Mouse (Mus musculus) urinary bladder, postnatal 10 days (tissue): ENCODE results near the gene Nlrc4.
"Not testable (repeated sequence)": the region's sequence is repeated elsewhere in the genome, so short reads cannot be mapped to it uniquely, and the experiment has no call there.

Experiments used
- DNase-seq: peaks from one replicate; pipeline ENCODE4 v3.0.0; 2022; ENCODE audit warnings: low spot score

Gene Nlrc4

DNA sequence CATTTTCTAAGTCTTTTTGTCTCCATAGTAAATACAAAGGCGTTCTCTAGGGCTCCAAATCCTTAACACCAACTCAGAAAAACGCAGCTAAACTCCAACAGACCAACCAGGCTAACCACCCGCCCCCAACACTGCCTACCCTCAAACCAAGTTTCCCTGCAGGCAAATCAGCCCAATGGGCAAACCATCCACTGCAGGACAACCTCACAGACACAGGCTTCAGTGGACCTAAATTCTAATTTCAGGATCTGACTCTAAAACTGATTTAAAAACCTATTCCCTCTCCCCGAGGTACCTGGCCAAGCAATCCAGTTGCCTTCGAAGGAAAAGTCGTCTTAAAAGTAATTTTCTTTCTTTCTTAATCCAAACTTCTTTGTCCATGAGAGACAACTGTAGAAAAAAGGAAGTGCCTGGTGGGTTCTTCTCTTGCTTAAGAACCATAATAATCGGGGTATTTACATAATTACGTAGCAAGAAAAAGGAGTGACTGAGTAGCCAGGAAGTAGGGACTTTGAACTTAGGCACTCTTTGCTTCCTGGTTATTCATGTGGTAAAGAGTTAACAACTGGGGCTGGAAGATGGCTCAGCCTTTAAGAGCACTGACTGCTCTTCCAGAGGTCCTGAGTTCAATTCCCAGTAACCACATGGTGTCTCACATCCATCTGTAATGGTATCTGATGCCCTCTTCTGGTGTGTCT, at the start of gene Nlrc4:
Gene Nlrc4 (minus strand): TSS at position 432 of the 698 bp plus-strand sequence.
- no peak for DNase-seq

DNA sequence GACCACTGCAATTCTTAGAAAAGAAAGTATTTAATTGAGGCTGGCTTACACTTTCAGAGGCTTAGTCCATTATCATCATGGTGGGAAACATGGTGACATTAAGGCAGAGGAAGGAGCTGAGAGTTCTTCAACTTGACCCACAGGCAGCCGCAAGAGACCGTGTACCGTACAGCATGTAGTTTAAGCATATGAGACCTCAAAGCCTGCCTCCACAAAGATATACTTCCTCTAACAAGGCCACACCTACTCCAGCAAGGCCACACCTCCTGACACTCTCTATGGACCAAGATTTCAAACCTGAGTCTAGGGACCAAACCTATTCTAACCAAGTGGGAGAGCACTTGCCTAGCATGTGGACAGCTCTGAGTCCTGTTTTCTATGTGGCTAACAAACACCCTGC, 49.7 kb upstream of the Nlrc4 start:
- DNase-seq: no peak

DNA sequence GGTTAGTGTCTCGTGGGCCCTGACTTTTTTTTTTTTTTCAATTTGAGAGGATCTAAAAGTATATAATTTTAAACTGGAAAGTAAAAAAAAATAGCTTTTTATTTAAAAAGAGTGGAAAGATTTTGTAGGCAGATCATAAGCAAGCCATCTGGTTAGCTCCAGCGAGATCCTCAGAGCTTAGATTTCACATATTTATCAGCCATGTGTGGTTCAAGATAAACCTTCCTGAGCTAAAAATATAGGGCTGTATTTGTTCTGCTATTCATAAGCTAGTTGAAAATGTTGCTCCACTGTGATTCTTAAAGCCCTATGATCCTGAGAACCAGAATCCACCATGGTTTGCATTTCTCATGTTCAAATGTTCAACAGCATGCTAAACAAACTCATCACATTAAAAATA, 49.0 kb upstream of the Nlrc4 start:
- DNase-seq: no peak

DNA sequence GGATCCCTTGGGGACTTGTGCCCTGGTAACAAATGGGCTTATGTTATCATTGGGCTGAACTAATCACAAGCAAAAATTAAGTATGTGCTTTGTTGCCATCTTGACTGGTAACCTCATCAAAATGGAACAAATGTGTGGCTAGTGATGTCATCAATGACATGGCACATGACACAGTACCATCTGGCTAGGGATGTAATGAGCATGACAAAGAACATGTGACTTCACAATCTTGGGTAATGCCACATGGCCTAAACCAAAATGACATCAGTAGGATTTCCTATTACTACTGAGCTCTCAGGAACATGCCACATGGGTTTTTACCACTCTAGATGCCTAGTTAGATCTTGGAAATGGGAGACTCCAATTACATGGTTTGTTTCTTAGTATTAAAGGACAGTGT, 42.1 kb upstream of the Nlrc4 start:
- no peak for DNase-seq

DNA sequence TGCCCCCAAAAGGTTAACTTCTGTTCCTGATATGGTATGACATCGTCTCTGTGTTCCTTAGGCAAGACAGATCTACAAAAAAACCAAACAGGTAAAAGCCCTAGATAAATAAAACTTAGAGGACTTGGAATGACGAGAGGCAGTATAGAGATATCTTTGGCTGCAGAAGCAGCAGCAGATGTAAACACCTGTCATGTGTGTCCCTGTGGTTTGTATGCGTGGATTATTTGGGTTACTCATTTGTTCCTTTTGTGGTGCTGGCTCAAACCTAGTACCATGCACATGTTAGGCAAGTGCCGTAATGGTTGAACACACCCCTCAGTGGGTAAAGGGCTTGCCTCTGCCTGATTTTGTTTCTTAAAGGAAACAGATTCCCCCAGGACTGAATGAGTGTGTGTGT, 41.3 kb upstream of the Nlrc4 start:
- no peak for DNase-seq

DNA sequence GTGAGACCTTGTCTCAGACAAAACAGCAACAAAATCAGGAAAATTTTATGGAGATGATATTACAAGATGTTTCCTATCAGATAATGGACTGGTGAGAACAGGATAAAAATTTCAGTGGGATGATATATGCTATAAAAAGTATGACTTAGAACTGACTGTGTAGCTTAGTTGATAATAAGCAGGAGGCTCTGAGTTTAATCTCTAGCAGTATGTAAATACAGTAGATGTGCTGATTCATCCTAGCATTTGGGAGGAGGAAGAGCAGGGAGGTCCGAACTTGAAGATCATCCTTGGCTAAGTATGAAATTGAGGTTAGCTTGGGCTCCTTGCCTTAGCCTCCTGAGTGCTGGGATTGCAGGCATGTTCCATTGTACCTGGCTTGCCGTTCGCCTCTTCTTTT, 32.6 kb upstream of the Nlrc4 start:
- no peak for DNase-seq

DNA sequence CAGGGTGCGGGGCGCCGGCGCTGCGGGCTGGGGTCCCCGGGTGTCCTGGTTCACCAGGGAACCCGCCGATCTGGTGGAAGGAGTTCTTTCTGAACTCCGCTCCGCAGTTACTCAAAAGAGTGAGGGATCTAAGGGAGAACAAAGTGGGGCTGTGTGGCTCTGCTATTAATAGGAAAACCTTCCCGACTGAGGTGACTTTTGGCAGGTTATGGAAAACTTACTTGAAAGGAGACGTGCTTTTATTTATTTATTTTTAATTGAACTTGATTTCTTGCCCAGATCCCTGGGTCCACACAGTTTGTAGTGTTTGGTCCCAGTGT, 30.9 kb upstream of the Nlrc4 start:
- no peak for DNase-seq

DNA sequence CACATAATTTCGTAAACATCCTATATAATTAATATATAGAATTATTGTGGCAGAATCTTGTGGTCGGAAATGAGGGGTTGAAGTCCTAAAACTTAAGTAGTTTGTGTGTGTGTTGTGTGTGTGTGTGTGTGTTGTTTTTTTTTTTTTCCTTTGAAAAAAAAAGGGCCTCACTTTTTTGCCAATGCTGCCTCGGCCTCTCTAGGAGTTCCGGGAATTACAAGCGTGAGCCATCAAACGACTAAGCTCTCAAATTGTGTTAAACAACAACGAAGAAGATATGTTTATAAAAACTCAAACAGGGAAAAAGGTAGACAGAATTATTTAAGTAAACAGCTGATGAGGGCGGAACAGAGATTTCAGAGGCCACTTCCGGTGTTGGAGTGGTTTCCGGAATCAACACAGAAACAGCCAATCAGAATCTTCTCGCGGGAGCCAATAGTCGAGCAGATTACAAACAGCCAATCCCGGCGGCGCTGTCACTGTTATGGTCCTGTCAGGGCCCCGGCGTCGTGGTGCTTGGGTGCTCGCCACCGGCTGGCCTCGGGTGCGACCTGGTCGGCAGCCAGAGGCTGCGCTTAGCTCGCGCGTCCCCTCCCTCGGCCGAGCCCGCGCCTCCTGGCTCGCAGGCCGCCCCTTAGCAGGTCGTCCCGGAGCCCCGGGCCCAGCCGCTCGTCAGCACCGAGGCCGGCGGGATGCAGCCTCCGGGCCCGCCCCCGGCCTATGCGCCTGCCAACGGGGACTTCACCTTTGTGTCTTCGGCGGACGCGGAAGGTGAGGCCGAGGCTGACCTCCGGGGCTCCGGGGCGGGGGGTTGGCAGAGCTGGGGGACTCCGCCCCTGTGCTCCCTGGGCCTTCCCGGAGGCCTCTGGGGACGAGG, 30.3 kb upstream of the Nlrc4 start, which contains the start of gene Yipf4:
Gene Yipf4 (plus strand): TSS at position 470 of the 877 bp plus-strand sequence.
- peak; percentile 74 for DNase-seq

DNA sequence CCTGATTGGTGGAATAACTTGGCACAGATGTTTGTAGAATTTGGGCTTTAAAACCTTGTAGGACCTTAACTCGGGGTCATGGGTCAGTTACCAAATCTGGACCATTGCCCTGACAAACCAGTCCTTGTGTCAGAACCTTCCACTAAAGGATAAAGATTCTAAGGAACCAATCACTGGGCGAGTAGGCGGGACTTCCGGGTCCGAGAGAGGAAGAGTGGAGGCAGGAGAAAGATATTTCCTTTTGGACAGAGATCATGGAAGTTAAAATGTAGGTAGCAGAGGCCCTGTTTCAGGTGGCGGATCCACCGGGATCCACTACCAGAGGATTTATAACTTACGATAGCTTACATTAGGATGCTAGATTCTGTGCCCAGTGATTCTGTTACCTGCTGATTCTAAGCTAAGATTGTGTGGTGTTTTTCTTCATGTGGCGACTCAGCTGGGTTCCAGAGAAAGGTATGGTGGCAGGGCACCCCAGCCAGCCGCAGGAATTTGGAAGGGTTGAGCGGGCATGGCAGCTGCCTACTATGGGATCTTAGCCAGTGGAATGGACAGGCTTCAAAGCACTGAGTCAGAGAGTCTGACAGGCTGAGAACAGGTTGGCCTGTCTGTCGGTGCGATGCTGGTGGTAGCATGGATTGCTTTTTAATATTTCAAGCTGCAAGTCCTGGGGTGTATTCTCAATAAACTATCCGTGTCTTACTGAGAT, 21.6 kb upstream of the Nlrc4 start:
- DNase-seq: no peak

DNA sequence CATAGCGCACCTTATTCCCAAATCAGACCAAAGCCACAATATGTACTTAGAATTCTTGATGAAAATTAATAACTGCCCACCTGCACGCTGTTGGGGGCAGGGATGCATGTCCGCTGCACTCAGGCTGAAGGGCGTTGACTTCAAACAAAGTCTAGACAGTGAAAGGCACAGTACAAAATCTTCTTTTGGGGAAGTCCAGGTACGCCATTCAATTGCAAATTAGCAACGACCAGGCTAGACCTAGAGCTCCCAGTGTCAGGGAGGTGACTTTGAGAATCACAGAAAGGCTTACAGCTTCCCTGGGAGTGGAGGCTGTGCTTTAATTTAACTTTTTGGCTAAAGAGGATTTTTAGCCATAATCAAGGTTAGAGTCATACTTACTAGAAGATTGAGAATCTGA, 11.2 kb upstream of the Nlrc4 start:
- not testable (repeated sequence) for DNase-seq

DNA sequence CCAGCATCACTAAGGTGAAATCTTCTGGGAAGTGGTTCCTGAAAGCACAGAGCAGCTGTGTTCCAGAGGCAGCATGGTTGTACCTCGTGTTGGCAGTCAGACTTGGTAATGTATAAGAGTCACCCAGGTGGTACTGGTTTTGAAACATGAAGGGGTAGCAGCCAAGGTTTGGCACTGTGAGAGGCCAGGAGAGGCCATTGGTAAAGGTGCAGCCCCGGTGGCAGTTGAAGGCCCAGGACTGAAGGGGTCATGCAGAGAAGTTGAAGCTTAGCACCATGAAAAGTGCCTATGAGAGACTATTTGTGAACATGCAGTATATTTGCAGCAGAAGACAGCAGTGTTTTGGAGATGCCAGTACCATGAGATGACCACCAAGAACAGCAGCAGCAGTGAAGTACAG, 9.0 kb upstream of the Nlrc4 start:
- not testable (repeated sequence) for DNase-seq

DNA sequence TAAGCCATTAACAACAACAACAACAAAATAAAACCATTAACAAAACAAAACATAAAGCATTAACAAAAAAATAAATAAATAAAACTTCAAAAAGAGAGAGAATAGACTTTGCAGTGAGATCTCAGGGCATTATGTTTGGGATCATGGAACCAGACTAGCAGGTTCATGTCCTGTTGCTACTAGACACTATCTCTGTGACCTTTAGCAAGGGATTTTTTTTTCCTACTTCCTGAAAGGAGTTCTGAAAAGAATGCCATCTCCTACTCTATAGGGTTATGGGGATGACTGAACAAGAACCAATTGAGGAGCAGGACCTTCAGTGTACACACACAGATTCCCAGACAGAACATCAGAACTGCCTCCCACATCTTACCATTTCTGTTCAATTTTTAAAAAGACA, 4.6 kb upstream of the Nlrc4 start:
- no peak for DNase-seq

DNA sequence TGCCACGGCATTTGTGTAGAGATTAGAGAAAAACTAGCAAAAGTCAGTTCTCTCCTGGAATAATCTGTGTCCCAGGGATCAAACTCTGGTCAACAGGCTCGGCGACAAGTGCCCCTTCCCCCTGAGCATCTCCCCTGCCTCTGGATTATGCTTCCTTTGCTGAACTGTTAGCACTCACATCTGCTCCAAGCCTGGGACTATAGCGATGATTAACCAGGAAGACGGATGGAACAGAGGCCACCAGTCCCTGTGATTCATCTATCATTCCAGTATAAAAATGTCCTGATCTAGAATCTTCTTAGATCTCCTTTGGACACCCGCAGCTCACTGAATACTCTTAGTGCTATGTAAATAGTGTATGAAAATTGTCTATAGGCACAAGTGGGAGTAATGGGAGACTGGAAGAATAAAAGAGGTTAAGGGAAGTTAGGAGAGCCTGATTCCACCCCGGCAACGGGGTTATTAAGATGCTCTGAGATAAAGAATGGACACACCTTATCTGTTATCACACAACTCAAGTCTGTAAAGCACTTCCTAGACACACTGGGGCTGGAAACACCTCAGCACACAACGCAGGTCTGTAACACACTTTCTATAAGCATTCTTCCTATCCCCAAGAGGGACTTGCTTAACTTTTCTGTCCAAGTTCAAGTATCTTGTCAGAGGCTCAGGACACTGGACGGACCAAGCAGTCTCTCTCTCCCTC, 817 bp downstream of the Nlrc4 start:
- no peak for DNase-seq

DNA sequence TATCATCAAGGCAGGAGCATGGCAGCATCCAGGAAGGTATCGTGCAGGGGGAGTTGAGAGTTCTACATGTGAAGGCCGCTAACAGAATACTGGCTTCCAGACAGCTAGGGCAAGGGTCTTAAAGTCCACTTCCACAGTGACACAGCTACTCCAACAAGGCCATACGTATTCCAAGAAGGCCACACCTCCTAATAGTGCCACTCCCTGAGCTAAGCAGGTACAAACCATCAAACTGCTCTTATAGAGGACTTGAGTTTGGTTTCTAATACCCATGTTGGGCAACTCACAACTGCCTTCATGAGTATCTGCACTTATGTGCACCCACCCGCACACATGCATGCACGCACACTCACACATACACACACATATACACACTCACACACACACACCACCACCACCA, 2.1 kb downstream of the Nlrc4 start:
- DNase-seq: no peak

DNA sequence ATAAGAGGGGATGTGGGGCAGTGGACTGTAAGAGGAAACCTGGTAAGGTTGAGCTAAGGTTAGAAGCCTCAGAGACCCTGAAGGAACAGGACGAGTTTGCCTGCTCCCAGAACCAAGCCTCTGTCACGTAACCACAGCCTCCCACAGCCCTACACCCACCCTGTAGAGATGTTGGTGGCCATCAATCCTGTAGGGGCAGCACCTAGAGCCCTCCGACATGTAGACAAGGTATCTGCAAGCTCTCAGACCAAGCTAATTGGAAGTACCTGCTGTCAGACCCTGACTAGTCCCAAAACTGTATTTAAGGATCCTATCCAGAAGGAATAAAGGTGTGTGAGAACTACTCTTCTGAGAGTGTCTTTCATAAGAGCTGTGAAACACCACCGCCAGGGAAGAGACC, 3.5 kb downstream of the Nlrc4 start:
- DNase-seq: no peak

DNA sequence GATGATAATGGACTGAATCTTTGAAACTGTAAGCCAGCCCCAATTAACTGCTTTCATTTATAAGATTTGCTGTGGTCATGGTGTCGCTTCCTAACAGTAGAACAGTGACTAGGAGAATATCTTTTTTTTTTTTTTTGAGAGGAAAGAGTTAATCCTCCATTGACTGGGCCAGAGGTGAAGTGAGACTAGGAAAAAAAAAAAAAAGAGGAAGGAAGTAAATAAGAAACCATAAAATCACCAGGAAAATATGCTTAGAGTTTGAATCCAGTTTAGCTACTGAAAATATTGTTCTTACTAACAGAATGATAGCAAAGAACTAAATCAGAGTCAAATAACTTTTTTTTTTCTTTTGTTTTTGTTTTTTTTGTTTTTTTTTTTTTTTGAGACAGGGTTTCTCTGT, 4.3 kb downstream of the Nlrc4 start:
- no peak for DNase-seq

DNA sequence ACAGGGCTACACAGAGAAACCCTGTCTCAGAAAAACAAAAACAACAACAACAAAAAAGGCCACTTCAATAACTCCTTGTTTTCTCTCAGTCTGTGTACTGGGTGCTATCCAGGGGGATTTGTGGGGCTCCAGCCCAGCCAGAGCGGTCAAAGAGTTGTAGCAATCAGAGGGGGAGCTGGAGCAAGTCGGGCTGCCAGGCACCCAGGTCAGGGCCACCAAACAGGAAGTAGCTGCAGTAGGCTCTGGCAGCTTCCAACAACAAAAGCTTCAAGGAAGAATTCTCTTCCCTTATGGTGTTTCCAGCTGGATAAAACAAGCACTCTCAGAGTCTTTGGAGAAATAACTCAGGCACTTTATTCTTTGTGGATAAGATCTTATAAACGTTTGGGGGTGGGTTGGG, 5.0 kb downstream of the Nlrc4 start:
- DNase-seq: no peak

DNA sequence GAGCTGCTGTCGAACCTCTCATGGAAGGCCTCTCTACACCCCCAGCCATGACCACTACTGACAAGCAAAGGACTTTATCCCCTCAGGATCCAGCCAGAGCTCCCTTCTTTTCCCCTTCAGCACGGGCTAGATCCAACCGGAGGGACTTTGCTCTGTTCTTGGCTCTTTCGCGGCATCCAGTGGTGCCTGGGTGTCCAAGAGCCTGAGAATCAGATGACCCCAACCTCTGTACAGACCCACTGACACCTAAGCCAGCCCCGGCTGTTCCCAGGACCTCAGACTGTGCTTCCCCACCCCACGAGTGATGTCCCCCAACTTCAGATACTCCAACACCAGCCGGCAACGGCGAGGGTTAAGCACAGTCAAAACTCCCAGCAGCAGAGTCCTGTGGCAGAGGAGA, 9.2 kb downstream of the Nlrc4 start:
- DNase-seq: no peak

DNA sequence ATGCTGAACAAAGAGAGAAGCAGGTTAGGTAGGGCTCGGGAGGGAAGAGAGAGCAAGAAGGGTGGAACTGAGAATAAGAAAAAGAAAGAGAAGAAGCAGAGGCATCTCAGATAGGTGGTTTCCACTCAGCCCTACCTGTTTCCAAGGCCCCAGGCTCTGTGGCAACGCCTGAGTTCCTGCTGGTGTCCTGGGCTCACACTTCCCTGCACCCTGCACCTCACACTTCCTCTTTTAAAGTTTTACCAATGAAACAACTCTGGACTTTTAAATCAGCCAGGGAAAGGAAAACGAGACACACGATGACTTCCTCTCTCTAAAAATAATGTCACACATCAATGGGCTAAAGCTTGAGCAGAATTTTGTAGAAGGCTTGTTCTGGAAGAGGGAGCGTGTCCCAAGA, 18.5 kb downstream of the Nlrc4 start:
- DNase-seq: no peak

DNA sequence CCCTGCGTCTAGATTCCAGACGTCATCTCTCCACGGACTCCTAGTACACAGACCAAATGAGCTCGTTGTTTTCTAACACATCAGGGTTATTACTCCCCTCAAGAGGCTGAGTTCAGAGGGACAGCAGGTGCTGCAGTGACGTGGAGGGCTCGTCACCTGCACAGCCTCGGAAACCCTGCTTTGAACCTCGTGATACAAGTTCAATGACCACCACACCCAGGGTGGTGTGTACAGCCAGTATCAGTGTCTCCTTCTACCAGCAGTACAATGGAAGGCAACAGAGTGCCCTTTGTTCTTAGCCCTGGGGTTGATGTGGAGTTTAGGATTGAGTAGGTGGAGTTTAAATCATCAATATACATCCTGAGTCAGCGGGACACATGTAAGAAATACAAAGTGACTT, 21.2 kb downstream of the Nlrc4 start:
- no peak for DNase-seq

DNA sequence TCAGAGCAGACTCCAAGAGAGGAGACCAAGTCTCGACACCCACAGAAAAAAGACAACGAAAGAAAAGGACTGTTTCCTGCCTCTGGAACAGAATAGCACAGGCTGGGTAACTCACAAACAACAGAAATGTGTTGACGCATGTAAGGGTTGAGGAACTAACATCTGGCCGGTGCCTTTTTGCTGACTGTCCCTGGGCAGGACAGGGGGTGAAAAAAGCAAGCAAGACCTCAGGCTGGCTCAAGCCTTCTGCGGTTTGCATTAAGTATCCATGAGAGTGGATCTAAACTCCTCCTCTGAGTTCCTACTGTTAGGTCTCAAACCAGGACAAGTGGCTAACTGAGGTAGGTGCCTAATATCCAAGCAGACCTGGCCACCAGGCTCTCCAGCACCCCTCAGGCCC, 26.3 kb downstream of the Nlrc4 start:
- DNase-seq: no peak

DNA sequence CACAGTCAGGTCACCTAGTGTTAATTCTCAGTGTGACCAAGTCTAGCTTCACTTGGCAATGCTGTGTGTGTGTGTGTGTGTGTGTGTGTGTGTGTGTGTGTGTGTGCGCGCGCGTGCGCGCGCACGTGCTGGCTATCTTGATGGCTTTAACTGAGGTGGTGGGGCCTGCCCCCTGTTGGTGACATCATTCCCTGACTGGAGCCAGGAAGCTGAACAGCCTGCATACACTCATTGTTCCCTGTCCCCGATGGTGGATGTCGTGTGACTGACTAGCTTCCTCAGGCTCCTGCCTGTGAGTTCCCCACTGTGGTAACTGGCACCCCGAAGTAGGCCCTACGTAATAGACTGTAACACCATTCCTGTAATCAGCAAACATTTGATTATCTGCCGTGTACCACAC, 27.5 kb downstream of the Nlrc4 start:
- DNase-seq: no peak
